Mouse (Mus musculus): ENCODE data around the gene Ncapg2.

Ncapg2 gene

GRCm38 (mm10) chr12:116442184-116442583 is 37.0 kb downstream of the Ncapg2 start:
- DNase-seq (ENCODE audit: low spot score), result no peak

GRCm38 (mm10) chr12:116449536-116449935 is 44.3 kb downstream of the Ncapg2 start:
- DNase-seq (ENCODE audit: low spot score), result no peak

- no peak for DNase-seq (ENCODE audit: low spot score)
Measured at GRCm38 (mm10) chr12:116460379-116461065, 55.3 kb downstream of the Ncapg2 start.

GRCm38 (mm10) chr12:116467030-116467429 is 61.8 kb downstream of the Ncapg2 start:
- DNase-seq (ENCODE audit: low spot score), result no peak

GRCm38 (mm10) chr12:116468348-116468747 is 63.1 kb downstream of the Ncapg2 start:
- DNase-seq (ENCODE audit: low spot score), result no peak

- DNase-seq (ENCODE audit: low spot score), result no peak
Measured at GRCm38 (mm10) chr12:116469096-116469495, 63.9 kb downstream of the Ncapg2 start.

- DNase-seq (ENCODE audit: low spot score), result no peak
Measured at GRCm38 (mm10) chr12:116473264-116473663, 68.1 kb downstream of the Ncapg2 start.

- no peak for DNase-seq (ENCODE audit: low spot score)
Measured at GRCm38 (mm10) chr12:116473761-116474160, 68.6 kb downstream of the Ncapg2 start.

- no peak for DNase-seq (ENCODE audit: low spot score)
Measured at GRCm38 (mm10) chr12:116474676-116475075, 69.5 kb downstream of the Ncapg2 start.

GRCm38 (mm10) chr12:116478771-116479170 is 73.6 kb downstream of the Ncapg2 start:
- no peak for DNase-seq (ENCODE audit: low spot score)

- no peak for DNase-seq (ENCODE audit: low spot score)
Measured at GRCm38 (mm10) chr12:116481921-116482320, 76.7 kb downstream of the Ncapg2 start.

- no peak for DNase-seq (ENCODE audit: low spot score)
Measured at GRCm38 (mm10) chr12:116483581-116483980, 78.4 kb downstream of the Ncapg2 start.

GRCm38 (mm10) chr12:116484991-116485390 is 79.8 kb downstream of the Ncapg2 start:
- DNase-seq (ENCODE audit: low spot score), result no peak

- peak; percentile 88 for DNase-seq (ENCODE audit: low spot score)
Measured at GRCm38 (mm10) chr12:116485591-116486403, 80.6 kb downstream of the Ncapg2 start, which contains the start of gene Ptprn2. TSS of gene Ptprn2 (plus strand) at chr12:116485720.

- DNase-seq (ENCODE audit: low spot score), result peak; percentile 2
Measured at GRCm38 (mm10) chr12:116486404-116486730, 81.2 kb downstream of the Ncapg2 start.

- DNase-seq (ENCODE audit: low spot score), result no peak
Measured at GRCm38 (mm10) chr12:116488836-116489235, 83.6 kb downstream of the Ncapg2 start.

- no peak for DNase-seq (ENCODE audit: low spot score)
Measured at GRCm38 (mm10) chr12:116490575-116491356, 85.6 kb downstream of the Ncapg2 start.

- no peak for DNase-seq (ENCODE audit: low spot score)
Measured at GRCm38 (mm10) chr12:116498666-116499065, 93.5 kb downstream of the Ncapg2 start.

GRCm38 (mm10) chr12:116500652-116501051 is 95.5 kb downstream of the Ncapg2 start:
- no peak for DNase-seq (ENCODE audit: low spot score)

- no peak for DNase-seq (ENCODE audit: low spot score)
Measured at GRCm38 (mm10) chr12:116512482-116512881, 107.3 kb downstream of the Ncapg2 start.

Data from embryo, embryonic 10.5 days (tissue).